Mouse (Mus musculus) neural tube, embryonic 14.5 days (tissue): ENCODE data around the gene Igsf23. TPM values are rescaled to one million over a fixed set of nuclear protein-coding genes. Genes with fewer than 3 reads are reported as not detected.

Experiments used
- ATAC-seq: fragments of 200-750 bp; cut with Nextera tagmentation; 2 replicates; pipeline ENCODE4 v1.8.0; 2017; ENCODE audit warnings: low read depth, mild to moderate bottlenecking, moderate TSS enrichment, moderate library complexity
- H3K27ac ChIP-seq: fragments of 300-500 bp; sonication (generic); 2 replicates; pipeline ENCODE4 v1.5.1; 2014; ENCODE audit warnings: low read depth, mild to moderate bottlenecking, control low read depth, low read length, moderate library complexity, mixed read lengths
- H3K27me3 ChIP-seq: fragments of 300-500 bp; sonication (generic); 2 replicates; pipeline ENCODE4 v1.6.1; 2014; ENCODE audit warnings: low read length; ENCODE audit not compliant: control insufficient read depth, insufficient read depth
- H3K36me3 ChIP-seq: fragments of 300-500 bp; sonication (generic); 2 replicates; pipeline ENCODE4 v1.6.1; 2014; ENCODE audit warnings: low read length, mixed read lengths; ENCODE audit not compliant: control insufficient read depth, insufficient read depth
- H3K4me1 ChIP-seq: fragments of 300-500 bp; sonication (generic); 2 replicates; pipeline ENCODE4 v1.6.1; 2014; ENCODE audit warnings: low read length; ENCODE audit not compliant: control insufficient read depth, insufficient read depth
- H3K4me2 ChIP-seq: fragments of 300-500 bp; sonication (generic); 2 replicates; pipeline ENCODE4 v1.6.1; 2014; ENCODE audit warnings: mild to moderate bottlenecking, low read depth, low read length, control low read depth
- H3K4me3 ChIP-seq: fragments of 300-500 bp; sonication (generic); 2 replicates; pipeline ENCODE4 v1.5.1; 2014; ENCODE audit warnings: low read depth, low read length, control low read depth, mixed read lengths
- H3K9ac ChIP-seq: fragments of 300-500 bp; sonication (generic); replicated peaks from 2 replicates; pipeline ENCODE4 v1.6.1; 2014; ENCODE audit warnings: low read depth, mild to moderate bottlenecking, control low read depth, low read length, mixed read lengths
- H3K9me3 ChIP-seq: fragments of 300-500 bp; sonication (generic); 2 replicates; pipeline ENCODE4 v1.6.1; 2016; ENCODE audit warnings: low read length; ENCODE audit not compliant: control insufficient read depth
- WGBS: fragments of 180-500 bp; shearing (Covaris S2); extraction: QIAGEN DNeasy Blood & Tissue Kit; methylation state at CpG from one replicate; pipeline ENCODE4 v1.1.7; 2014; 5-methylcytosine and 5-hydroxymethylcytosine counted together
- polyA plus RNA-seq: library from polyadenylated mRNA; unstranded; fragments of >200 nt; fragmentation: Nextera tagmentation; extraction: Ambion mirVana; gene quantifications from 2 replicates; pipeline ENCODE4 v1.2.1, GENCODE M21; 2014

Igsf23 gene
- polyA plus RNA-seq, 1 experiment from 2014 or later = not detected

- ATAC-seq = no peak
- H3K4me3 ChIP-seq = no peak overlapping the region
- no peaks in the 10 kb centered on the region for H3K9me3 ChIP-seq
- H3K36me3 ChIP-seq = no peaks in the 10 kb centered on the region
- no peak overlapping the region for H3K27ac ChIP-seq
- H3K4me1 ChIP-seq = no peaks in the 10 kb centered on the region
- WGBS = 52% methylated on average over 5 of the region's 5 CpGs
- H3K4me2 ChIP-seq = no peak overlapping the region
- no peak overlapping the region for H3K9ac ChIP-seq
- H3K27me3 ChIP-seq = no peaks in the 10 kb centered on the region
These were observed 22.1 kb downstream of the Igsf23 start for GRCm38 (mm10) chr7:19928486-19928885.

GRCm38 (mm10) chr7:19926849-19927480 lies 23.6 kb downstream of the Igsf23 start:
- Histone ChIP-seq H3K4me3 (no peak overlapping the region), H3K4me1 (no peaks in the 10 kb centered on the region), H3K27me3 (no peaks in the 10 kb centered on the region), H3K36me3 (no peaks in the 10 kb centered on the region), H3K9me3 (no peaks in the 10 kb centered on the region), H3K4me2 (no peak overlapping the region), H3K9ac (no peak overlapping the region), H3K27ac (no peak overlapping the region)
- no peak for ATAC-seq
- 82% methylated on average over 2 of the region's 2 CpGs for WGBS

GRCm38 (mm10) chr7:19925376-19925775 lies 25.2 kb downstream of the Igsf23 start:
- Histone ChIP-seq H3K4me3 (no peak overlapping the region), H3K9me3 (no peaks in the 10 kb centered on the region), H3K4me2 (no peak overlapping the region), H3K4me1 (no peaks in the 10 kb centered on the region), H3K36me3 (no peaks in the 10 kb centered on the region), H3K9ac (no peak overlapping the region), H3K27ac (no peak overlapping the region), H3K27me3 (no peaks in the 10 kb centered on the region)
- ATAC-seq = no peak
- 70% methylated on average over 1 of the region's 1 CpGs for WGBS

- H3K4me3 ChIP-seq = no peak overlapping the region
- no peaks in the 10 kb centered on the region for H3K36me3 ChIP-seq
- ATAC-seq = no peak
- no peak overlapping the region for H3K4me2 ChIP-seq
- H3K27me3 ChIP-seq = no peaks in the 10 kb centered on the region
- peaks cover 2% of the 10 kb centered on the region; the same call in 1 of the 2 replicates for H3K4me1 ChIP-seq
- no peak overlapping the region for H3K27ac ChIP-seq
- H3K9me3 ChIP-seq = no peaks in the 10 kb centered on the region
- WGBS = 12% methylated on average over 12 of the region's 15 CpGs
- no peak overlapping the region for H3K9ac ChIP-seq
These were observed 26.8 kb downstream of the Igsf23 start for GRCm38 (mm10) chr7:19923797-19924196.

DNA sequence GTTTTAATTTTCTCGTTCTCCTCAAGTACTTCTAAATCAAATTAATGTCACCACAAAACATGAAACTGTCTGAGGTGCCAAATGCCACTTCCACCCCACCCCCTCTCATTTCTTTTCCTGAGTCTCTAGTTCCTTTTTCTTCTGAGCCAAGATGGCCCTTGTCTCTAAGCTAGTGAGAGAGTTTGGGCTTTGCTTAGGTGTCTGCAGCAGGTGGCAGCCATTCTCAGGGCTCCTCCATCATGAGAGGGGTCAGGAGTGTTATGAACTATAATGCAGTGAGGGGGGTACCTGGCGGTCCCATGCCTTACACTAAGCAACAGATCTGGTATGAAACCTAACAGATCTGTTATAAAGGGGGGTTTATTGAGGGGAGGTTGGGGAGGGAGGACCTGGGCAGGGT lies 27.2 kb downstream of the Igsf23 start:
- no peaks in the 10 kb centered on the region for H3K36me3 ChIP-seq
- no peak for ATAC-seq
- H3K9me3 ChIP-seq = no peaks in the 10 kb centered on the region
- no peak overlapping the region; the same call in 1 of the 2 replicates for H3K9ac ChIP-seq
- H3K27ac ChIP-seq = no peak overlapping the region
- H3K27me3 ChIP-seq = no peaks in the 10 kb centered on the region
- H3K4me1 ChIP-seq = peaks cover 2% of the 10 kb centered on the region; the same call in 1 of the 2 replicates
- H3K4me2 ChIP-seq = no peak overlapping the region
- 31% methylated on average over 2 of the region's 2 CpGs for WGBS
- no peak overlapping the region for H3K4me3 ChIP-seq

- peak within 1 kb of the TSS; percentile 68 for H3K4me3 ChIP-seq
- peak; percentile 90 for ATAC-seq
- no peaks in the 10 kb centered on the region for H3K36me3 ChIP-seq
- H3K9me3 ChIP-seq = no peaks in the 10 kb centered on the region
- 1% methylated on average over 60 of the region's 60 CpGs for WGBS
- H3K4me2 ChIP-seq = peak within 1 kb of the TSS; percentile 62
- H3K27ac ChIP-seq = peak within 1 kb of the TSS; percentile 83
- H3K9ac ChIP-seq = peak within 1 kb of the TSS; percentile 82
- peaks cover 2% of the 10 kb centered on the region; the same call in 1 of the 2 replicates for H3K4me1 ChIP-seq
- no peaks in the 10 kb centered on the region for H3K27me3 ChIP-seq
These were observed 29.9 kb downstream of the Igsf23 start, which contains the start of gene Pvr for GRCm38 (mm10) chr7:19920506-19921261. TSS of gene Pvr (minus strand) at chr7:19921160.

GRCm38 (mm10) chr7:19920166-19920505 lies 30.4 kb downstream of the Igsf23 start:
- 26% methylated on average over 4 of the region's 4 CpGs for WGBS
- peak overlapping the region; percentile 68 for H3K4me3 ChIP-seq
- H3K4me2 ChIP-seq = peak overlapping the region; percentile 62
- peak overlapping the region; percentile 82 for H3K9ac ChIP-seq
- peak; percentile 66 for ATAC-seq
- H3K9me3 ChIP-seq = no peaks in the 10 kb centered on the region
- no peak overlapping the region for H3K27ac ChIP-seq
- H3K27me3 ChIP-seq = no peaks in the 10 kb centered on the region
- H3K4me1 ChIP-seq = peaks cover 2% of the 10 kb centered on the region; the same call in 1 of the 2 replicates
- no peaks in the 10 kb centered on the region for H3K36me3 ChIP-seq

DNA sequence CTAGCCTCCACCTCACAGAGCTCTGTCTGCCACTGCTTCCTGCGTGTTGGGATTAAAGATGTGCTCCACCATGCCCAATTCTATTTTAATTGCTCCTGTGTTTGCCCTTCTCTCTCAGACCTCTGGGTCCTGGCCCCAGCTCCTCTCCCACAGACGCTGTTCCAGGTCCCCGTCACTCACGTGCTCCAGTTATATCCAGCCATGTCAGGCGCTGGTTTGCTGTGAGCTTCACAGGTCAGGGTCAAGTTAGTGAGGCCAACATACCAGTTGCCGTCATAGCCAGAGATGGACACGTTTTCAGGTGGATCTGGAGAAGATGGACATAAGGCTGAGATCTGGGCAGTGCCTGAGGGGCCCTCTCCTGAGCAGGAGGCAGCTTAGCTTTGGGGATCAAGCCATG lies 36.0 kb downstream of the Igsf23 start:
- Histone ChIP-seq H3K27me3 (no peaks in the 10 kb centered on the region), H3K9ac (no peak overlapping the region), H3K9me3 (no peaks in the 10 kb centered on the region), H3K4me1 (no peaks in the 10 kb centered on the region), H3K27ac (no peak overlapping the region), H3K4me3 (no peak overlapping the region), H3K36me3 (no peaks in the 10 kb centered on the region), H3K4me2 (no peak overlapping the region)
- 94% methylated on average over 7 of the region's 7 CpGs for WGBS
- ATAC-seq = no peak
